Mouse (Mus musculus) CH12.LX (cell line): Measurements from ENCODE around the gene Mum1. TPM values are rescaled to one million over a fixed set of nuclear protein-coding genes. Genes with fewer than 3 reads are reported as not detected.

ENCODE experiments used
- DNase-seq: peaks from one replicate; pipeline ENCODE4 v3.0.0-alpha.2; 2013; ENCODE audit errors: extremely low read depth
- H3K27ac ChIP-seq: 2 replicates; pipeline ENCODE4 v1.5.1; 2012; ENCODE audit warnings: low read depth, mild to moderate bottlenecking, control low read depth, moderate library complexity; ENCODE audit not compliant: insufficient read depth
- H3K27me3 ChIP-seq: replicated peaks from 2 replicates; pipeline ENCODE3; 2012; ENCODE audit warnings: inconsistent platforms
- H3K36me3 ChIP-seq, 2 experiments: replicated peaks in 1 of 2; 2 replicates each; pipeline versions ENCODE3 to v1.6.1; 2012; ENCODE audit warnings: inconsistent platforms in 1 of 2, low read length in 1 of 2, mild to moderate bottlenecking in 1 of 2, mixed read lengths in 1 of 2, moderate library complexity in 1 of 2; ENCODE audit not compliant: control insufficient read depth in 1 of 2, insufficient read depth in 1 of 2
- H3K4me1 ChIP-seq, 2 experiments: 2 replicates each; pipeline ENCODE4 v1.6.1; 2012; ENCODE audit warnings: inconsistent platforms in 1 of 2, moderate library complexity in 1 of 2; ENCODE audit not compliant: insufficient read depth in 2 of 2, control insufficient read depth in 1 of 2
- H3K4me2 ChIP-seq: 2 replicates; pipeline ENCODE4 v1.6.1; 2012; ENCODE audit warnings: low read depth, mild to moderate bottlenecking, control low read depth; ENCODE audit not compliant: poor library complexity, insufficient read depth, severe bottlenecking
- H3K4me3 ChIP-seq, 3 experiments: fragments of 150-350 bp in 1 of 3; sonication (generic) in 1 of 3; replicated peaks in 1 of 3; 2 replicates each; pipeline versions ENCODE3 to v1.5.1; 2011 to 2012; ENCODE audit warnings: low read depth in 2 of 3, low read length in 2 of 3, mild to moderate bottlenecking in 2 of 3, moderate library complexity in 2 of 3, control low read depth in 1 of 3, improper control_type of control experiment in 1 of 3, inconsistent platforms in 1 of 3, mixed read lengths in 1 of 3; ENCODE audit not compliant: poor library complexity in 1 of 3
- H3K79me2 ChIP-seq: replicated peaks from 2 replicates; pipeline ENCODE4 v1.6.1; 2012; ENCODE audit warnings: mild to moderate bottlenecking, moderate library complexity; ENCODE audit not compliant: control insufficient read depth, poor library complexity, insufficient read depth, severe bottlenecking; ENCODE audit errors: extremely low read depth
- H3K9ac ChIP-seq: 2 replicates; pipeline ENCODE4 v1.6.1; 2012; ENCODE audit warnings: low read depth, mild to moderate bottlenecking, control low read depth, moderate library complexity; ENCODE audit not compliant: insufficient read depth
- H3K9me3 ChIP-seq: replicated peaks from 2 replicates; pipeline ENCODE3; 2012; ENCODE audit warnings: low read length, inconsistent platforms, mixed read lengths
- BHLHE40 ChIP-seq: IDR thresholded peaks from 2 replicates; pipeline ENCODE4 v1.6.1; 2011; ENCODE audit warnings: mild to moderate bottlenecking, low read depth, low read length, improper control_type of control experiment
- CHD2 ChIP-seq: IDR thresholded peaks from 2 replicates; pipeline ENCODE4 v1.6.1; 2011; ENCODE audit warnings: low read length, improper control_type of control experiment
- CTCF ChIP-seq, 2 experiments: IDR thresholded peaks in 1 of 2; conservative IDR thresholded peaks in 1 of 2; 2 replicates each; pipeline ENCODE4 v1.5.1; 2011 to 2012; ENCODE audit warnings: low read depth in 2 of 2, low read length in 2 of 2, improper control_type of control experiment in 1 of 2, inconsistent platforms in 1 of 2, mild to moderate bottlenecking in 1 of 2, moderate library complexity in 1 of 2
- E2F4 ChIP-seq: IDR thresholded peaks from 2 replicates; pipeline ENCODE4 v1.6.1; 2011; ENCODE audit warnings: low read depth, low read length, improper control_type of control experiment; ENCODE audit not compliant: insufficient replicate concordance
- ELF1 ChIP-seq: IDR thresholded peaks from 2 replicates; pipeline ENCODE4 v1.6.1; 2014; ENCODE audit warnings: low read depth, mild to moderate bottlenecking, inconsistent platforms, low read length, improper control_type of control experiment
- ETS1 ChIP-seq: conservative IDR thresholded peaks from 2 replicates; pipeline ENCODE4 v1.6.1; 2012; ENCODE audit warnings: low read depth, mild to moderate bottlenecking, inconsistent platforms, low read length, improper control_type of control experiment, moderate library complexity
- GABPA ChIP-seq: IDR thresholded peaks from 2 replicates; pipeline ENCODE4 v1.6.1; 2012; ENCODE audit warnings: low read depth, low read length, improper control_type of control experiment, inconsistent platforms; ENCODE audit not compliant: insufficient replicate concordance
- IRF4 ChIP-seq: IDR thresholded peaks from 2 replicates; pipeline ENCODE4 v1.6.1; 2014; ENCODE audit warnings: low read depth, mild to moderate bottlenecking, inconsistent platforms, low read length, improper control_type of control experiment
- JUN ChIP-seq: IDR thresholded peaks from 2 replicates; pipeline ENCODE4 v1.6.1; 2011; ENCODE audit warnings: low read depth, mild to moderate bottlenecking, low read length, improper control_type of control experiment, moderate library complexity; ENCODE audit not compliant: insufficient read depth
- MAFK ChIP-seq: IDR thresholded peaks from 2 replicates; pipeline ENCODE4 v1.6.1; 2011; ENCODE audit warnings: low read length, improper control_type of control experiment; ENCODE audit not compliant: insufficient replicate concordance
- MAX ChIP-seq: IDR thresholded peaks from 2 replicates; pipeline ENCODE4 v1.6.1; 2011; ENCODE audit warnings: low read length, improper control_type of control experiment
- MYC ChIP-seq: IDR thresholded peaks from 2 replicates; pipeline ENCODE4 v1.6.1; 2011; ENCODE audit warnings: low read depth, mild to moderate bottlenecking, improper control_type of control experiment, low read length
- NELFE ChIP-seq: IDR thresholded peaks from 2 replicates; pipeline ENCODE4 v1.6.1; 2011; ENCODE audit warnings: low read depth, low read length, improper control_type of control experiment
- NRF1 ChIP-seq: IDR thresholded peaks from 2 replicates; pipeline ENCODE4 v1.6.1; 2014; ENCODE audit warnings: low read depth, mild to moderate bottlenecking, inconsistent platforms, low read length, improper control_type of control experiment, moderate library complexity
- PAX5 ChIP-seq: IDR thresholded peaks from 2 replicates; pipeline ENCODE4 v1.6.1; 2012; ENCODE audit warnings: low read length, inconsistent platforms, mixed read lengths
- POLR2A ChIP-seq: IDR thresholded peaks from 2 replicates; pipeline ENCODE4 v1.6.1; 2011; ENCODE audit warnings: low read depth, mild to moderate bottlenecking, improper control_type of control experiment, low read length
- RCOR1 ChIP-seq: conservative IDR thresholded peaks from 2 replicates; pipeline ENCODE4 v1.6.1; 2012; ENCODE audit warnings: low read depth, mild to moderate bottlenecking, inconsistent platforms, low read length, improper control_type of control experiment
- SIN3A ChIP-seq: IDR thresholded peaks from 2 replicates; pipeline ENCODE4 v1.6.1; 2012; ENCODE audit warnings: low read length, improper control_type of control experiment, inconsistent platforms
- TBP ChIP-seq: conservative IDR thresholded peaks from 2 replicates; pipeline ENCODE4 v1.6.1; 2011; ENCODE audit warnings: low read depth, low read length, improper control_type of control experiment
- USF1 ChIP-seq: IDR thresholded peaks from 2 replicates; pipeline ENCODE4 v1.6.1; 2014; ENCODE audit warnings: low read depth, mild to moderate bottlenecking, inconsistent platforms, low read length, improper control_type of control experiment
- ZC3H11A ChIP-seq: IDR thresholded peaks from 2 replicates; pipeline ENCODE4 v1.6.1; 2012; ENCODE audit warnings: low read depth, mild to moderate bottlenecking, inconsistent platforms, low read length, improper control_type of control experiment
- ZKSCAN1 ChIP-seq: IDR thresholded peaks from 2 replicates; pipeline ENCODE4 v1.6.1; 2012; ENCODE audit warnings: low read depth, inconsistent platforms, low read length, improper control_type of control experiment, borderline replicate concordance
- ZMIZ1 ChIP-seq: IDR thresholded peaks from 2 replicates; pipeline ENCODE4 v1.6.1; 2012; ENCODE audit warnings: low read depth, mild to moderate bottlenecking, inconsistent platforms, low read length, improper control_type of control experiment
- ZNF384 ChIP-seq: IDR thresholded peaks from 2 replicates; pipeline ENCODE4 v1.6.1; 2012; ENCODE audit warnings: low read depth, low read length, improper control_type of control experiment, inconsistent platforms
- dilution Hi-C: fragments of 300-500 bp; cut with MboI; formaldehyde crosslinking; loops from 2 replicates; pipeline ENCODE4 v1.14.3; 2020; ENCODE audit warnings: low sequenced_read_pairs; ENCODE audit not compliant: extremely low pct_unique_long_range_greater_than_20kb, extremely low pct_ligation_motif_present
- in situ Hi-C: fragments of 300-500 bp; cut with MboI; formaldehyde crosslinking; loops from 3 replicates; pipeline ENCODE4 v1.14.3; 2019; ENCODE audit warnings: low sequenced_read_pairs, low pct_ligation_motif_present, low pct_unique_long_range_greater_than_20kb, mixed read lengths
- polyA plus RNA-seq: library from polyadenylated mRNA; unstranded; fragments of >175 nt; gene quantifications from 2 replicates; pipeline ENCODE4 v1.2.1, GENCODE M21; 2012; ENCODE audit warnings: low read depth; ENCODE audit not compliant: insufficient read length
- total RNA-seq, 2 experiments: library from RNA; depleted of rRNA; stranded (reverse); fragments of 300-350 nt in 1 of 2; fragments of >200 nt in 1 of 2; gene quantifications; 2 replicates each; pipeline ENCODE4 v1.2.3; 2012 to 2014

The Mum1 gene
- total and polyA plus RNA-seq, 3 experiments = 22.9 to 35.6 (median 25.1) TPM

- Histone ChIP-seq H3K4me3 (no peak overlapping the region), H3K79me2 (no peaks in the 10 kb centered on the region), H3K36me3 (peaks cover 52 to 59% of the 10 kb centered on the region in 2 experiments), H3K27ac (no peak overlapping the region), H3K9ac (no peak overlapping the region), H3K4me1 (peaks cover 7 to 22% of the 10 kb centered on the region in 2 experiments), H3K4me2 (no peak overlapping the region), H3K9me3 (no peaks in the 10 kb centered on the region), H3K27me3 (no peaks in the 10 kb centered on the region)
- TF ChIP-seq NRF1 = no peak
- TF ChIP-seq TBP = no peak
- no peak for TF ChIP-seq USF1
- TF ChIP-seq CTCF (conservative IDR thresholded peaks at IDR 0.05 in 1 of 2, IDR thresholded peaks at IDR 0.05 in 1 of 2; ENCODE audit: low read depth in 2 of 2, low read length in 2 of 2) = no peak
- TF ChIP-seq GABPA = no peak
- TF ChIP-seq IRF4 = no peak
- TF ChIP-seq PAX5 = no peak
- TF ChIP-seq MYC = no peak
- no peak for TF ChIP-seq SIN3A
- TF ChIP-seq E2F4 = no peak
- TF ChIP-seq BHLHE40 = no peak
- no peak for TF ChIP-seq CHD2
- no peak for TF ChIP-seq ZC3H11A
- no peak for TF ChIP-seq MAX
- TF ChIP-seq ZMIZ1 = no peak
- TF ChIP-seq MAFK = no peak
- dilution Hi-C loops = no loop called here
- in situ Hi-C loops = no loop called here
- DNase-seq = no peak
These were observed 32.7 kb downstream of the Mum1 start for GRCm38 (mm10) chr10:80258752-80259462.

GRCm38 (mm10) chr10:80259463-80259805 lies 33.2 kb downstream of the Mum1 start:
- no peak overlapping the region for H3K4me2 ChIP-seq
- H3K27ac ChIP-seq = no peak overlapping the region
- peaks cover 47 to 53% of the 10 kb centered on the region in 2 experiments for H3K36me3 ChIP-seq
- dilution Hi-C loops = no loop called here
- H3K9me3 ChIP-seq = no peaks in the 10 kb centered on the region
- in situ Hi-C loops = no loop called here
- H3K27me3 ChIP-seq = no peaks in the 10 kb centered on the region
- TF ChIP-seq IRF4 (no peak), E2F4 (no peak), SIN3A (no peak), POLR2A (no peak), BHLHE40 (no peak), NELFE (no peak), ZKSCAN1 (no peak), ZNF384 (no peak), ZC3H11A (no peak), RCOR1 (no peak), TBP (no peak), ETS1 (no peak), JUN (no peak), ELF1 (no peak), MAX (no peak), PAX5 (no peak), MAFK (no peak)
- no peak overlapping the region for H3K4me3 ChIP-seq
- peaks cover 7 to 26% of the 10 kb centered on the region in 2 experiments for H3K4me1 ChIP-seq
- DNase-seq = no peak
- no peaks in the 10 kb centered on the region for H3K79me2 ChIP-seq
- no peak overlapping the region for H3K9ac ChIP-seq
